Mouse (Mus musculus) midbrain, embryonic 10.5 days (tissue): Measurements from ENCODE around the gene Art2b. TPM values are rescaled to one million over a fixed set of nuclear protein-coding genes. Genes with fewer than 3 reads are reported as not detected.

Source experiments
- DNase-seq: peaks from one replicate; pipeline ENCODE4 v3.0.0-alpha.2; 2017; ENCODE audit warnings: low spot score
- H3K27ac ChIP-seq: fragments of 300-500 bp; sonication (generic); replicated peaks from 2 replicates; pipeline ENCODE4 v1.5.1; 2016; ENCODE audit warnings: mild to moderate bottlenecking
- H3K27me3 ChIP-seq: fragments of 300-500 bp; sonication (generic); 2 replicates; pipeline ENCODE4 v1.6.1; 2016; ENCODE audit warnings: low read depth, mild to moderate bottlenecking; ENCODE audit not compliant: poor library complexity, severe bottlenecking
- H3K36me3 ChIP-seq: fragments of 300-500 bp; sonication (generic); 2 replicates; pipeline ENCODE4 v1.6.1; 2016; ENCODE audit warnings: mild to moderate bottlenecking, moderate library complexity
- H3K4me1 ChIP-seq: fragments of 300-500 bp; sonication (generic); 2 replicates; pipeline ENCODE4 v1.6.1; 2016
- H3K4me3 ChIP-seq: fragments of 300-500 bp; sonication (generic); 2 replicates; pipeline ENCODE4 v1.5.1; 2016; ENCODE audit warnings: mild to moderate bottlenecking, moderate library complexity
- H3K9me3 ChIP-seq: fragments of 300-500 bp; sonication (generic); replicated peaks from 2 replicates; pipeline ENCODE4 v1.6.1; 2016; ENCODE audit warnings: mild to moderate bottlenecking
- WGBS: fragments of 180-500 bp; shearing (Covaris S2); methylation state at CpG from one replicate; pipeline ENCODE4 v1.1.7; 2016; 5-methylcytosine and 5-hydroxymethylcytosine counted together
- polyA plus RNA-seq: library from polyadenylated mRNA; unstranded; fragments of >200 nt; fragmentation: Nextera tagmentation; extraction: Ambion mirVana; gene quantifications from 2 replicates; pipeline ENCODE4 v1.2.1, GENCODE M21; 2016

The Art2b gene
- polyA plus RNA-seq, 1 experiment from 2014 or later, result not detected

DNA sequence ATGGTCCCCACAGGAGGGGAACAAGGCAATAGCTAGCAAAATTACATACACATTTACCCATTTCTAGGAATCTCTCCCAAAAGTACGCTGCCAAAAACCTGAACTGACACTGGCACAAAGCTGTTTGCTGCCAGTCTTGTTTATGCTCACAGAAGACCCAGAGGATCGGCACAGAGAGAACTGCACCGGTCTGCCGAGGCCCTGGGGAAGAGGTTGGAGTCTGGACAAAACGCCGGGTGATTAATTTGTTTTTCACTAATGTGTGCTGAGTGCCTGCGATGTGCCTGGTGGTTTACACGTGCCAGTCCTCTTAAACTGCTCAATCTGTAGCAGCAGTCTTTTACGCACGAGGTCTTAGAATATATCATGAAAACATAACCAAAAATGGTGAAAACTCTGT is 50.3 kb downstream of the Art2b start:
- no peaks in the 10 kb centered on the region for H3K36me3 ChIP-seq
- peaks cover 6% of the 10 kb centered on the region; the same call in 1 of the 2 replicates for H3K27me3 ChIP-seq
- H3K27ac ChIP-seq, result no peak overlapping the region
- WGBS, result 92% methylated on average over 10 of the region's 10 CpGs
- DNase-seq, result no peak
- H3K9me3 ChIP-seq, result no peaks in the 10 kb centered on the region
- H3K4me3 ChIP-seq, result no peak overlapping the region
- peaks cover 29% of the 10 kb centered on the region for H3K4me1 ChIP-seq

- no peaks in the 10 kb centered on the region for H3K36me3 ChIP-seq
- peaks cover 29% of the 10 kb centered on the region for H3K4me1 ChIP-seq
- no peak for DNase-seq
- no peak overlapping the region for H3K4me3 ChIP-seq
- no peak overlapping the region for H3K27ac ChIP-seq
- WGBS, result 25% methylated on average over 5 of the region's 5 CpGs
- H3K9me3 ChIP-seq, result no peaks in the 10 kb centered on the region
- 0 out of 2 replicates have a peak, but pooled peaks cover 6% of the 10 kb centered on the region for H3K27me3 ChIP-seq
Observed at GRCm38 (mm10) chr7:101534428-101534827, 51.0 kb downstream of the Art2b start.

Other genes with a start within 250 kb of the Art2b start
- 13.6 and 16.3 TPM in 2 replicates for gene Arap1, start 237.5 kb downstream of the Art2b start, polyA plus RNA-seq
- 3.0 TPM in 1 of 2 replicates, not detected in the other for gene Gm45837, start 174.7 kb downstream of the Art2b start, polyA plus RNA-seq
- gene Pde2a, start 163.9 kb downstream of the Art2b start, polyA plus RNA-seq, result 11.9 and 13.4 TPM in 2 replicates
- 54.7 and 56.3 TPM in 2 replicates for gene Clpb, start 78.0 kb upstream of the Art2b start, polyA plus RNA-seq
- gene Phox2a, start 232.7 kb upstream of the Art2b start, polyA plus RNA-seq, result 0.83 and 2.0 TPM in 2 replicates